Mouse (Mus musculus): ENCODE measurements around the gene Cnn1. TPM values are rescaled to one million over a fixed set of nuclear protein-coding genes. Genes with fewer than 3 reads are reported as not detected.
A peak's percentile ranks its signal among the peaks of the same experiment; 100 is the strongest.
"Not testable (repeated sequence)": the region's sequence is repeated elsewhere in the genome, so short reads cannot be mapped to it uniquely, and the experiment has no call there.

The Cnn1 gene
- polyA plus RNA-seq, 1 experiment from 2014 or later, result 2.5 TPM

GRCm38 (mm10) chr9:22058011-22058424, 41.0 kb upstream of the Cnn1 start:
- Histone ChIP-seq H3K9me3 (peaks cover 4% of the 10 kb centered on the region), H3K4me2 (replicated peaks) (no peak overlapping the region), H3K4me3 (no peak overlapping the region), H3K36me3 (peaks cover 55% of the 10 kb centered on the region), H3K27ac (no peak overlapping the region), H3K27me3 (peaks cover 37% of the 10 kb centered on the region), H3K9ac (no peak overlapping the region), H3K4me1 (peaks cover 7% of the 10 kb centered on the region)
- 91% methylated on average over 9 of the region's 9 CpGs for WGBS
- no peak for ATAC-seq (ENCODE audit: low FRiP score, low read depth)

- peaks cover 4% of the 10 kb centered on the region; the same call in 1 of the 2 replicates for H3K9me3 ChIP-seq
- H3K4me2 ChIP-seq (replicated peaks), result no peak overlapping the region
- H3K9ac ChIP-seq, result no peak overlapping the region
- WGBS, result 86% methylated on average over 2 of the region's 2 CpGs
- no peak overlapping the region for H3K4me3 ChIP-seq
- no peaks in the 10 kb centered on the region for H3K4me1 ChIP-seq
- peaks cover 85% of the 10 kb centered on the region for H3K36me3 ChIP-seq
- no peak overlapping the region for H3K27ac ChIP-seq
- ATAC-seq (ENCODE audit: low FRiP score, low read depth), result no peak
- H3K27me3 ChIP-seq, result peaks cover 5% of the 10 kb centered on the region
Observed at GRCm38 (mm10) chr9:22061339-22061738, 37.7 kb upstream of the Cnn1 start.

- H3K4me3 ChIP-seq, result no peak overlapping the region
- 81% methylated on average over 3 of the region's 3 CpGs for WGBS
- no peaks in the 10 kb centered on the region for H3K27me3 ChIP-seq
- H3K4me2 ChIP-seq (replicated peaks), result no peak overlapping the region
- peaks cover 2% of the 10 kb centered on the region; the same call in 1 of the 2 replicates for H3K9me3 ChIP-seq
- H3K36me3 ChIP-seq, result peaks cover 77% of the 10 kb centered on the region
- no peak overlapping the region for H3K9ac ChIP-seq
- H3K4me1 ChIP-seq, result no peaks in the 10 kb centered on the region
- ATAC-seq (ENCODE audit: low FRiP score, low read depth), result no peak
- no peak overlapping the region for H3K27ac ChIP-seq
Observed at GRCm38 (mm10) chr9:22064341-22064740, 34.7 kb upstream of the Cnn1 start.

- no peak overlapping the region for H3K27ac ChIP-seq
- H3K27me3 ChIP-seq, result no peaks in the 10 kb centered on the region
- H3K4me3 ChIP-seq, result no peak overlapping the region
- H3K4me1 ChIP-seq, result peaks cover 8% of the 10 kb centered on the region
- no peak overlapping the region for H3K4me2 ChIP-seq (replicated peaks)
- no peak overlapping the region for H3K9ac ChIP-seq
- peaks cover 69% of the 10 kb centered on the region for H3K36me3 ChIP-seq
- no peak for ATAC-seq (ENCODE audit: low FRiP score, low read depth)
- no peaks in the 10 kb centered on the region for H3K9me3 ChIP-seq
- WGBS, result 95% methylated on average over 11 of the region's 11 CpGs
Observed at GRCm38 (mm10) chr9:22065642-22066041, 33.4 kb upstream of the Cnn1 start.

GRCm38 (mm10) chr9:22066433-22066832, 32.6 kb upstream of the Cnn1 start:
- WGBS, result 65% methylated on average over 3 of the region's 3 CpGs
- Histone ChIP-seq H3K9ac (no peak overlapping the region), H3K36me3 (peaks cover 62% of the 10 kb centered on the region), H3K4me1 (peaks cover 8% of the 10 kb centered on the region), H3K27ac (no peak overlapping the region), H3K4me3 (no peak overlapping the region), H3K4me2 (replicated peaks) (no peak overlapping the region), H3K27me3 (no peaks in the 10 kb centered on the region), H3K9me3 (no peaks in the 10 kb centered on the region)
- no peak for ATAC-seq (ENCODE audit: low FRiP score, low read depth)

GRCm38 (mm10) chr9:22067195-22067594, 31.8 kb upstream of the Cnn1 start:
- no peak overlapping the region for H3K9ac ChIP-seq
- peaks cover 11% of the 10 kb centered on the region for H3K4me1 ChIP-seq
- no peak for ATAC-seq (ENCODE audit: low FRiP score, low read depth)
- peaks cover 56% of the 10 kb centered on the region for H3K36me3 ChIP-seq
- H3K4me3 ChIP-seq, result no peak overlapping the region
- 76% methylated on average over 5 of the region's 5 CpGs for WGBS
- no peaks in the 10 kb centered on the region for H3K27me3 ChIP-seq
- no peaks in the 10 kb centered on the region for H3K9me3 ChIP-seq
- H3K27ac ChIP-seq, result no peak overlapping the region
- H3K4me2 ChIP-seq (replicated peaks), result no peak overlapping the region

GRCm38 (mm10) chr9:22069881-22070553, 29.0 kb upstream of the Cnn1 start:
- peaks cover 54% of the 10 kb centered on the region for H3K36me3 ChIP-seq
- H3K27me3 ChIP-seq, result no peaks in the 10 kb centered on the region
- H3K9me3 ChIP-seq, result no peaks in the 10 kb centered on the region
- no peak overlapping the region for H3K27ac ChIP-seq
- H3K4me1 ChIP-seq, result peaks cover 13% of the 10 kb centered on the region
- 0 out of 2 replicates have a peak, but pooled peaks have one; percentile 1 for ATAC-seq (ENCODE audit: low FRiP score, low read depth)
- peak overlapping the region; percentile 20; the same call in 1 of the 2 replicates for H3K9ac ChIP-seq
- peak overlapping the region; percentile 63 for H3K4me3 ChIP-seq
- H3K4me2 ChIP-seq (replicated peaks), result peak overlapping the region; percentile 66
- 72% methylated on average over 4 of the region's 4 CpGs for WGBS

GRCm38 (mm10) chr9:22070791-22071573, 28.0 kb upstream of the Cnn1 start, which contains the start of the genes Gm49318 and Zfp653:
TSS of gene Gm49318 (minus strand) at chr9:22071259.
TSS of gene Zfp653 (minus strand) at chr9:22071376.
- peak; percentile 98 for ATAC-seq (ENCODE audit: low FRiP score, low read depth)
- H3K36me3 ChIP-seq, result peaks cover 46% of the 10 kb centered on the region
- peak within 1 kb of the TSS; percentile 96 for H3K27ac ChIP-seq
- H3K4me1 ChIP-seq, result peaks cover 13% of the 10 kb centered on the region
- no peaks in the 10 kb centered on the region for H3K27me3 ChIP-seq
- H3K4me3 ChIP-seq, result peak within 1 kb of the TSS; percentile 63
- H3K9me3 ChIP-seq, result no peaks in the 10 kb centered on the region
- H3K9ac ChIP-seq, result peak within 1 kb of the TSS; percentile 85
- H3K4me2 ChIP-seq (replicated peaks), result peak within 1 kb of the TSS; percentile 66
- WGBS, result under 1% methylated on average over 70 of the region's 87 CpGs

- ATAC-seq (ENCODE audit: low FRiP score, low read depth), result no peak
- WGBS, result 94% methylated on average over 4 of the region's 4 CpGs
Observed at GRCm38 (mm10) chr9:22072276-22072675, 26.7 kb upstream of the Cnn1 start.

GRCm38 (mm10) chr9:22075778-22076177, 23.2 kb upstream of the Cnn1 start:
- not testable (repeated sequence) for H3K9me3 ChIP-seq; H3K27me3 ChIP-seq; H3K27ac ChIP-seq; H3K9ac ChIP-seq; H3K4me3 ChIP-seq; ATAC-seq (ENCODE audit: low FRiP score, low read depth); H3K4me2 ChIP-seq (replicated peaks); H3K4me1 ChIP-seq
- H3K36me3 ChIP-seq, result peaks cover 44% of the 10 kb centered on the region
- WGBS, result 70% methylated on average over 5 of the region's 5 CpGs

More at GRCm38 (mm10) chr9:22072276-22072675, 26.7 kb upstream of the Cnn1 start:
- Histone ChIP-seq H3K4me3 (no peak overlapping the region), H3K4me2 (replicated peaks) (peak overlapping the region; percentile 66), H3K9me3 (no peaks in the 10 kb centered on the region), H3K27ac (no peak overlapping the region), H3K9ac (no peak overlapping the region), H3K36me3 (peaks cover 46% of the 10 kb centered on the region), H3K27me3 (no peaks in the 10 kb centered on the region), H3K4me1 (peaks cover 13% of the 10 kb centered on the region)

- Histone ChIP-seq H3K36me3 (peaks cover 44% of the 10 kb centered on the region), H3K9ac (no peak overlapping the region), H3K27ac (no peak overlapping the region), H3K4me1 (peaks cover 4% of the 10 kb centered on the region; the same call in 1 of the 2 replicates), H3K27me3 (no peaks in the 10 kb centered on the region), H3K4me2 (replicated peaks) (no peak overlapping the region), H3K4me3 (no peak overlapping the region), H3K9me3 (no peaks in the 10 kb centered on the region)
- 94% methylated on average over 23 of the region's 23 CpGs for WGBS
- no peak for ATAC-seq (ENCODE audit: low FRiP score, low read depth)
Observed at GRCm38 (mm10) chr9:22076223-22076622, 22.8 kb upstream of the Cnn1 start.

GRCm38 (mm10) chr9:22084667-22085021, 14.4 kb upstream of the Cnn1 start:
- Histone ChIP-seq H3K4me3 (peak overlapping the region; percentile 69), H3K9me3 (no peaks in the 10 kb centered on the region), H3K27me3 (no peaks in the 10 kb centered on the region), H3K4me1 (peaks cover 12% of the 10 kb centered on the region), H3K36me3 (peaks cover 14% of the 10 kb centered on the region; the same call in 1 of the 2 replicates), H3K9ac (peak overlapping the region; percentile 77), H3K4me2 (replicated peaks) (peak overlapping the region; percentile 85), H3K27ac (no peak overlapping the region)
- no peak for ATAC-seq (ENCODE audit: low FRiP score, low read depth)
- WGBS, result 28% methylated on average over 4 of the region's 4 CpGs
